Mouse (Mus musculus) small intestine, adult 2 months (tissue): Measurements from ENCODE around the gene Cmc1.

ENCODE experiments used
- CTCF ChIP-seq: fragments of 200-500 bp; IDR thresholded peaks from 2 replicates; pipeline ENCODE4 v1.5.1; 2012; ENCODE audit warnings: low read depth, mild to moderate bottlenecking, control low read depth, inconsistent platforms, low read length, moderate library complexity, mixed read lengths; ENCODE audit not compliant: insufficient replicate concordance, insufficient read length; ENCODE audit errors: extremely low read depth
- POLR2A ChIP-seq: fragments of 200-500 bp; IDR thresholded peaks from 2 replicates; pipeline ENCODE4 v1.6.1; 2012; ENCODE audit warnings: low read depth, mild to moderate bottlenecking, control low read depth, inconsistent platforms, low read length, moderate library complexity

DNA sequence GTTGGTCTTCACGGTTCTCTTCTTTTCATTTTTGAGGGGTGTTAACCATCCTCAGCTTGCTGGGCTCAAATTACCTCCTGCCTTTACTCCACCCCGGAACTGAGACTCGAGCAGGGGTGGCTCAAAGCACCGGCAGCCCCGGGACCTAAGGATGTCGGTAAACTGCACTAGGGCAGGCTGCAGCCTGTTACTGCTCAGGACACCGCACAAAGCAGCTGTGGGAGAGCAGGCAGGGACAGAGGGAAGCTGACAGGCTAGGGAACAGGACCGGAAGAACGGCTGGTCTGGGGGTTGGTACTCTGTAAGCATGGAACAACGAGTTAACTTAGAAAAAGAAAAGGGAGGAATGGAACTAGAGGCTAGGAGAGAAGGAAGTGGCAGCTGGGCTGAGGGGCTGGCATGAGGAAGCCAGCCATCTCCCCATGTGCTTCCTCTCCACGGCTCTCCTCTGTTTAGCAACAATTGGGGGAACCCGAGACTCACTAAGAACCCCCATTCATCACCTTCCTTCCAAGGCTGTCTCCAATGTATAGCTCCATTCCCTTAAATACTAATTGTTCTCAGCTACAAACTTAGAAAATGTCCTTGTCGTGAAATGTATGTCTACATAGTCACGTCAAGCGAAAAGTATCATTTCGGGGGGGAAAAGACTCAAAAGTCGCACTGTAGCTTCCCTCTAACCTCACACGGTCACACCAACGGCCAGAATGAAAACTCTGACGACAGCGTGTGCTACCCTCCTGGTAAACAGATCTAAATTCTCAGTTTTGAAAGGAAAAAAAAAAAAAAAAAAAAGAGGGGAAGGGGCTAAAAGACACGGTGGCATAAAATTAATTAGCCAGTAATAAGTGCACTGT lies 67.2 kb downstream of the Cmc1 start:
- TF ChIP-seq CTCF, result no peak
- TF ChIP-seq POLR2A, result no peak
